ENCODE assay signal across 8 mouse cellular contexts in the genomic region with DNA sequence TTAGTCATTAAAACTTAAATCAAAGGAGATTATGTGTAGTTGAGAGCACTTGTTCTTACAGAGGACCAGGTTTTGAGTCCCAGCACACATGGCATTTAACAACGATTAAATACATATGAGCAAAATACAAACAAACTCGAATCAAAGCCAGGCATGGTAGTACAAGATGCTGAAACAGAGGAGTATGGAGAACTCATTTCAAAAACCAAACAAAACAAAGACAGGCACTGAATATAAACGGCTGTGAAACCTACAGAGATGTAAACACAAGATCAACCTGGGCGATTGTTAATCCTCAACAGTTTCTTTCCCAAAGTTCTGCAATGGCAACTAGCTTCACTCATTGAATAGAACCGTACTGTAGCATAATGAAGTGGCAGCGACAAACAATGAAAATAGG. TPM values are rescaled to one million over a fixed set of nuclear protein-coding genes. Genes with fewer than 3 reads are reported as not detected.
DNase-seq lines count a peak whose midpoint lies in the region; ATAC-seq and TF ChIP-seq lines count a peak whose summit lies in the region.

No protein-coding gene starts in this region.

- no peak for TF ChIP-seq POLR2A in kidney, adult 2 months (IDR thresholded peaks at IDR 0.05; ENCODE audit: low read depth, low read length)

- H3K36me3 ChIP-seq in kidney, adult 2 months (ENCODE audit: control insufficient read depth, insufficient read depth, low read length): no peaks in the 10 kb centered on the region
- H3K36me3 ChIP-seq in embryonic facial prominence, embryonic 11.5 days (replicated peaks; ENCODE audit: control insufficient read depth, insufficient read depth, low read depth, low read length): no peaks in the 10 kb centered on the region
- H3K36me3 ChIP-seq in hindbrain, postnatal 0 days (ENCODE audit: insufficient read depth, low read length): no peaks in the 10 kb centered on the region
- no peaks in the 10 kb centered on the region for H3K36me3 ChIP-seq in midbrain, embryonic 15.5 days (replicated peaks)

- no peak overlapping the region for H3K27ac ChIP-seq in kidney, adult 2 months (ENCODE audit: insufficient read depth, low read depth, low read length)
- H3K27ac ChIP-seq in embryonic facial prominence, embryonic 11.5 days (replicated peaks; ENCODE audit: low read depth, low read length): no peak overlapping the region
- no peak overlapping the region for H3K27ac ChIP-seq in hindbrain, postnatal 0 days
- no peak overlapping the region for H3K27ac ChIP-seq in midbrain, embryonic 15.5 days

- H3K4me2 ChIP-seq in embryonic facial prominence, embryonic 11.5 days (ENCODE audit: low read depth, low read length): peak overlapping the region; percentile 51
- H3K4me2 ChIP-seq in hindbrain, postnatal 0 days (ENCODE audit: low read depth, low read length): peak overlapping the region; percentile 78
- H3K4me2 ChIP-seq in midbrain, embryonic 15.5 days: peak overlapping the region; percentile 80

- no peak for DNase-seq in kidney, adult 2 months
- DNase-seq in kidney, adult 18-20 months: no peak
- no peak for DNase-seq in embryonic facial prominence, embryonic 11.5 days (ENCODE audit: low spot score)
- DNase-seq in hindbrain, postnatal 0 days (ENCODE audit: low spot score): no peak
- no peak for DNase-seq in gastrocnemius, adult 18-20 months (ENCODE audit: low spot score)
- DNase-seq in c-Kit-positive CD71-positive TER-119-positive erythroid progenitor cells, embryonic 14.5 days (ENCODE audit: low spot score): no peak
- DNase-seq in spleen, postnatal 10 days (ENCODE audit: low spot score in 2 of 2): no peak

- peak overlapping the region; percentile 98 for H3K4me3 ChIP-seq in kidney, adult 2 months (ENCODE audit: insufficient read depth, low read depth, low read length)
- H3K4me3 ChIP-seq in embryonic facial prominence, embryonic 11.5 days (ENCODE audit: low read depth, low read length): peak overlapping the region; percentile 95
- H3K4me3 ChIP-seq in hindbrain, postnatal 0 days (ENCODE audit: low read length): peak overlapping the region; percentile 72
- peak overlapping the region; percentile 99 for H3K4me3 ChIP-seq in midbrain, embryonic 15.5 days

- no peak for TF ChIP-seq CTCF in kidney, adult 2 months (conservative IDR thresholded peaks at IDR 0.05; ENCODE audit: insufficient read depth, insufficient read length, low read depth, low read length)
- no peak for TF ChIP-seq CTCF in hindbrain, postnatal 0 days (IDR thresholded peaks at IDR 0.05; ENCODE audit: low read depth)

- H3K4me1 ChIP-seq in kidney, adult 2 months (ENCODE audit: control insufficient read depth, insufficient read depth, low read length): peaks cover 2% of the 10 kb centered on the region; the same call in 1 of the 2 replicates
- no peaks in the 10 kb centered on the region for H3K4me1 ChIP-seq in embryonic facial prominence, embryonic 11.5 days (ENCODE audit: control insufficient read depth, insufficient read depth, low read length)
- H3K4me1 ChIP-seq in hindbrain, postnatal 0 days (ENCODE audit: insufficient read depth, low read length): peaks cover 4% of the 10 kb centered on the region; the same call in 1 of the 2 replicates
- peaks cover 28% of the 10 kb centered on the region for H3K4me1 ChIP-seq in midbrain, embryonic 15.5 days

- no peak overlapping the region for H3K9ac ChIP-seq in embryonic facial prominence, embryonic 11.5 days (replicated peaks; ENCODE audit: low read length)
- peak overlapping the region; percentile 90 for H3K9ac ChIP-seq in hindbrain, postnatal 0 days (replicated peaks; ENCODE audit: low read length)
- H3K9ac ChIP-seq in midbrain, embryonic 15.5 days: no peak overlapping the region

- ATAC-seq in embryonic facial prominence, embryonic 11.5 days (replicated peaks; ENCODE audit: insufficient number of reproducible peaks, low FRiP score, low TSS enrichment, low read depth): no peak
- ATAC-seq in hindbrain, postnatal 0 days: no peak
- ATAC-seq in midbrain, embryonic 15.5 days (replicated peaks): no peak

- no peaks in the 10 kb centered on the region for H3K9me3 ChIP-seq in embryonic facial prominence, embryonic 11.5 days (replicated peaks; ENCODE audit: control insufficient read depth, low read length)
- H3K9me3 ChIP-seq in hindbrain, postnatal 0 days (ENCODE audit: low read length): no peaks in the 10 kb centered on the region
- no peaks in the 10 kb centered on the region for H3K9me3 ChIP-seq in midbrain, embryonic 15.5 days

- 18% methylated on average over 6 of the region's 6 CpGs for WGBS in kidney, adult 2 months
- WGBS in embryonic facial prominence, embryonic 11.5 days: 43% methylated on average over 6 of the region's 6 CpGs
- WGBS in hindbrain, postnatal 0 days: 32% methylated on average over 6 of the region's 6 CpGs
- WGBS in midbrain, embryonic 15.5 days: 28% methylated on average over 6 of the region's 6 CpGs

- no peaks in the 10 kb centered on the region for H3K27me3 ChIP-seq in kidney, adult 2 months (replicated peaks; ENCODE audit: control insufficient read depth, insufficient read depth, low read length)
- no peaks in the 10 kb centered on the region for H3K27me3 ChIP-seq in embryonic facial prominence, embryonic 11.5 days (ENCODE audit: control insufficient read depth, insufficient read depth, low read length)
- no peaks in the 10 kb centered on the region for H3K27me3 ChIP-seq in hindbrain, postnatal 0 days (ENCODE audit: insufficient read depth, low read length)
- no peaks in the 10 kb centered on the region for H3K27me3 ChIP-seq in midbrain, embryonic 15.5 days (replicated peaks)

RNA-seq across cellular contexts. Expression of gene March6, which starts 1.8 kb away (rescaled TPM):
- polyA plus RNA-seq in kidney, adult 2 months (2012; rRNA removed): 36.1 and 46.6 TPM in 2 replicates
- polyA plus RNA-seq in embryonic facial prominence, embryonic 11.5 days (2014; fragmentation: Nextera tagmentation; extraction: Ambion mirVana): 40.6 and 41.9 TPM in 2 replicates
- total RNA-seq in hindbrain, postnatal 0 days (2014; rRNA removed): 154 and 169 TPM in 2 replicates
- 55.3 and 57.4 TPM in 2 replicates for polyA plus RNA-seq in hindbrain, postnatal 0 days (2015; fragmentation: Nextera tagmentation; extraction: Ambion mirVana)
- polyA plus RNA-seq in midbrain, embryonic 15.5 days (2015; fragmentation: Nextera tagmentation; extraction: Ambion mirVana): 86.5 and 96.9 TPM in 2 replicates
- 100 to 1,000 TPM; 135 to 145 TPM for total RNA-seq in gastrocnemius, adult 18-20 months (2021)

RNA-seq across cellular contexts. Expression of gene Cmbl, which starts 36.1 kb away (rescaled TPM):
- 343 and 361 TPM in 2 replicates for polyA plus RNA-seq in kidney, adult 2 months (2012; rRNA removed)
- polyA plus RNA-seq in embryonic facial prominence, embryonic 11.5 days (2014; fragmentation: Nextera tagmentation; extraction: Ambion mirVana): 1.2 and 1.4 TPM in 2 replicates
- 15.2 and 21.2 TPM in 2 replicates for total RNA-seq in hindbrain, postnatal 0 days (2014; rRNA removed)
- polyA plus RNA-seq in hindbrain, postnatal 0 days (2015; fragmentation: Nextera tagmentation; extraction: Ambion mirVana): 22.7 and 24.9 TPM in 2 replicates
- polyA plus RNA-seq in midbrain, embryonic 15.5 days (2015; fragmentation: Nextera tagmentation; extraction: Ambion mirVana): 14.3 and 15.7 TPM in 2 replicates
- 10 to 100 TPM; 42.9 to 67.0 TPM for total RNA-seq in gastrocnemius, adult 18-20 months (2021)

Comparison
In these comparisons a context has a peak if more than half of its experiments do, and no peak if none do; other contexts are left out.
1. RNA of gene Cmbl, which starts 36.1 kb away (polyA plus RNA-seq): 343 to 361 TPM in kidney, adult 2 months; 22.7 to 24.9 TPM in hindbrain, postnatal 0 days, 14.3 to 15.7 TPM in midbrain, embryonic 15.5 days and 1.2 to 1.4 TPM in embryonic facial prominence, embryonic 11.5 days; every median in the first group is over 10 times any median in the second.
2. Peak in every context shown above with its lines, with median percentiles within 50 percentile points of each other: H3K4me3 ChIP-seq and H3K4me2 ChIP-seq.